Mouse (Mus musculus): Measurements from ENCODE around the gene Otop3.

The Otop3 gene

GRCm38 (mm10) chr11:115334531-115334930, at the start of gene Otop3:
TSS of gene Otop3 (plus strand) at chr11:115334731.
- no peak for DNase-seq (ENCODE audit: low spot score)

- no peak for DNase-seq (ENCODE audit: low spot score)
Measured at GRCm38 (mm10) chr11:115285282-115285681, 49.2 kb upstream of the Otop3 start.

GRCm38 (mm10) chr11:115286201-115286993, 48.1 kb upstream of the Otop3 start:
- DNase-seq (ENCODE audit: low spot score): no peak

GRCm38 (mm10) chr11:115287386-115287785, 47.1 kb upstream of the Otop3 start:
- no peak for DNase-seq (ENCODE audit: low spot score)

- DNase-seq (ENCODE audit: low spot score): no peak
Measured at GRCm38 (mm10) chr11:115288305-115288704, 46.2 kb upstream of the Otop3 start.

GRCm38 (mm10) chr11:115289885-115290284, 44.6 kb upstream of the Otop3 start:
- no peak for DNase-seq (ENCODE audit: low spot score)

- no peak for DNase-seq (ENCODE audit: low spot score)
Measured at GRCm38 (mm10) chr11:115290314-115290713, 44.2 kb upstream of the Otop3 start.

GRCm38 (mm10) chr11:115290919-115291318, 43.6 kb upstream of the Otop3 start:
- DNase-seq (ENCODE audit: low spot score): no peak

- no peak for DNase-seq (ENCODE audit: low spot score)
Measured at GRCm38 (mm10) chr11:115291503-115291902, 43.0 kb upstream of the Otop3 start.

GRCm38 (mm10) chr11:115292631-115293375, 41.7 kb upstream of the Otop3 start:
- DNase-seq (ENCODE audit: low spot score): no peak

- no peak for DNase-seq (ENCODE audit: low spot score)
Measured at GRCm38 (mm10) chr11:115295939-115296338, 38.6 kb upstream of the Otop3 start.

- no peak for DNase-seq (ENCODE audit: low spot score)
Measured at GRCm38 (mm10) chr11:115296471-115297210, 37.9 kb upstream of the Otop3 start.

GRCm38 (mm10) chr11:115297214-115297826, 37.2 kb upstream of the Otop3 start, which contains the start of gene Fads6:
TSS of gene Fads6 (minus strand) at chr11:115297663.
- no peak for DNase-seq (ENCODE audit: low spot score)

GRCm38 (mm10) chr11:115298160-115298559, 36.4 kb upstream of the Otop3 start:
- DNase-seq (ENCODE audit: low spot score): no peak

GRCm38 (mm10) chr11:115300745-115301144, 33.8 kb upstream of the Otop3 start:
- no peak for DNase-seq (ENCODE audit: low spot score)

GRCm38 (mm10) chr11:115301351-115301750, 33.2 kb upstream of the Otop3 start:
- DNase-seq (ENCODE audit: low spot score): no peak

GRCm38 (mm10) chr11:115303167-115303566, 31.4 kb upstream of the Otop3 start:
- no peak for DNase-seq (ENCODE audit: low spot score)

GRCm38 (mm10) chr11:115306863-115307262, 27.7 kb upstream of the Otop3 start, which contains the start of gene Otop2:
TSS of gene Otop2 (plus strand) at chr11:115307163.
- DNase-seq (ENCODE audit: low spot score): no peak

GRCm38 (mm10) chr11:115308781-115309180, 25.8 kb upstream of the Otop3 start:
- DNase-seq (ENCODE audit: low spot score): no peak

GRCm38 (mm10) chr11:115314249-115314648, 20.3 kb upstream of the Otop3 start:
- no peak for DNase-seq (ENCODE audit: low spot score)

GRCm38 (mm10) chr11:115317204-115317603, 17.3 kb upstream of the Otop3 start:
- DNase-seq (ENCODE audit: low spot score): no peak

Measured in ovary, postnatal 10 days (tissue).